Mouse (Mus musculus): ENCODE measurements around the gene Timp3.
"Not testable (repeated sequence)": the region's sequence is repeated elsewhere in the genome, so short reads cannot be mapped to it uniquely, and the experiment has no call there.

The Timp3 gene

GRCm38 (mm10) chr10:86356819-86357563 lies 56.8 kb downstream of the Timp3 start:
- no peak for DNase-seq

- DNase-seq = no peak
Measured at GRCm38 (mm10) chr10:86358307-86358975, 58.3 kb downstream of the Timp3 start.

- no peak for DNase-seq
Measured at GRCm38 (mm10) chr10:86359208-86359607, 59.0 kb downstream of the Timp3 start.

- no peak for DNase-seq
Measured at GRCm38 (mm10) chr10:86359699-86360098, 59.5 kb downstream of the Timp3 start.

GRCm38 (mm10) chr10:86363669-86364309 lies 63.6 kb downstream of the Timp3 start:
- DNase-seq = no peak

GRCm38 (mm10) chr10:86365632-86366092 lies 65.5 kb downstream of the Timp3 start:
- DNase-seq = no peak

GRCm38 (mm10) chr10:86367346-86367745 lies 67.2 kb downstream of the Timp3 start:
- no peak for DNase-seq

- no peak for DNase-seq
Measured at GRCm38 (mm10) chr10:86368811-86369210, 68.6 kb downstream of the Timp3 start.

GRCm38 (mm10) chr10:86369346-86369745 lies 69.2 kb downstream of the Timp3 start:
- no peak for DNase-seq

- no peak for DNase-seq
Measured at GRCm38 (mm10) chr10:86371561-86371960, 71.4 kb downstream of the Timp3 start.

GRCm38 (mm10) chr10:86374061-86374460 lies 73.9 kb downstream of the Timp3 start:
- no peak for DNase-seq

GRCm38 (mm10) chr10:86375903-86376302 lies 75.7 kb downstream of the Timp3 start:
- DNase-seq = no peak

- DNase-seq = no peak
Measured at GRCm38 (mm10) chr10:86376392-86377185, 76.4 kb downstream of the Timp3 start.

- DNase-seq = not testable (repeated sequence)
Measured at GRCm38 (mm10) chr10:86378803-86379202, 78.6 kb downstream of the Timp3 start.

- DNase-seq = no peak
Measured at GRCm38 (mm10) chr10:86380626-86381025, 80.5 kb downstream of the Timp3 start.

- no peak for DNase-seq
Measured at GRCm38 (mm10) chr10:86381150-86381921, 81.2 kb downstream of the Timp3 start.

- no peak for DNase-seq
Measured at GRCm38 (mm10) chr10:86381922-86382260, 81.7 kb downstream of the Timp3 start.

GRCm38 (mm10) chr10:86384655-86385054 lies 84.5 kb downstream of the Timp3 start:
- no peak for DNase-seq

- no peak for DNase-seq
Measured at GRCm38 (mm10) chr10:86385656-86386055, 85.5 kb downstream of the Timp3 start.

GRCm38 (mm10) chr10:86386232-86386631 lies 86.1 kb downstream of the Timp3 start:
- DNase-seq = no peak

- DNase-seq = no peak
Measured at GRCm38 (mm10) chr10:86387821-86388440, 87.8 kb downstream of the Timp3 start.

- DNase-seq = no peak
Measured at GRCm38 (mm10) chr10:86388803-86389202, 88.6 kb downstream of the Timp3 start.
